Mouse (Mus musculus) cortical plate, adult 2 months (tissue): ENCODE results near the gene Oxsr1.

Experiments
- CTCF ChIP-seq: fragments of 200-500 bp; IDR thresholded peaks from 2 replicates; pipeline ENCODE4 v1.5.1; 2011; ENCODE audit warnings: mild to moderate bottlenecking, control low read depth, low read length; ENCODE audit not compliant: insufficient read depth; ENCODE audit errors: extremely low read depth
- POLR2A ChIP-seq: fragments of 200-500 bp; IDR thresholded peaks from 2 replicates; pipeline ENCODE4 v1.6.1; 2011; ENCODE audit warnings: mild to moderate bottlenecking, low read length, control low read depth; ENCODE audit not compliant: insufficient read depth; ENCODE audit errors: extremely low read depth

DNA sequence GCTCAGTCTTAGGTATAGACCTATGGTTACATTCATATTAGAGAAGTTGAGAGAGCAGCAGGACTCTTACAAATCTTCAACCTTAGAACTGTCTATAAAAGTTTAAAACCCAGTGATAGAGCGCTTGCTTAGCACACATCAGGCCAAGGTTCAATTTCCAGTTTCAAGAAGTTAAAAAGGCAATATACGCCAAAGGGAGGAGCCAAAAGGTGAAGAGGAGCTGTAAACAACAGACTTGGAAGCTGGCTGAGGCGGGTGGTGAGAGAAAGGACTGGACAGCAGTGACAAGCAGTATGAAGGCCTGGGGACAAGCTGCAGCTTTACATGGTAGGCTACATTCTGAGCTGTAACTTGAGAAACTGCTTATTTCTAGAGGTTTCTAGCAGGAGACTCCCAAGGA, 23.7 kb downstream of the Oxsr1 start:
- no peak for TF ChIP-seq CTCF
- TF ChIP-seq POLR2A = no peak
